8 mouse cellular contexts compared by ENCODE assay signal in the genomic region with DNA sequence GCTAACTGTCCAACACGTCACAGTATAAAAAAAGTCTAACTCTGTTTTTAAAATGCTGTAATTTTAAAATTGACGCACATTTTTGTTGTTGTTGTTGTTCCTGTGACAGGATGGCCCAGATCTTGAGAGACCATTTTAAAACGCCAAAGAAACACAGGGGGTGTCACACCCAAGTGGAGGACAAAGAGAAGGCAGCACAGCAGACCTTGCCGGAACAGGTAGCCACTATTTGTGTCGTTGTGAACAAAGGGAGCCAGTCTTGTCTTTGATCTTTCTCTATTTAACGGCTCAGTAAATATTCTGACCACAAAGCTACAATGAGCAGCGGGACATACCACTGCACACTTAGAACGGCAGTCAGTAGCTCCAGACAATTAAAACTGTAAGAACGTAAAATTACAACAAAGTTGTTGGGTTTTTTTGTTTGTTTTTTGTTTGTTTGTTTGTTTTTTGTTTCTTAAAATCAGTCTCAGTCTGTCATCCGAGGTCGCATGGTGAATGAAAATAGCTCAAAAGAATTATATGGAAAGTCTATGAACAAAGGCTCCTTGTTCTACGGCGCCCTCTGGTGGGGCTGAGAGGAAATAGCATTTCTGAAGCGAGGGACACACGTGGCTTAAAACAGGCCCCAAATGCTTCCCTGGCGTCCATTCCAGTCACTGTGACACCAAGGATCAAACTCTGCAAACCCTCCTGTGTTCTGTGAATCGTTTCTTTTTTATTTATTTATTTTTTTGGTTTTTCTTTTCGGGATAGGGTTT. TPM values are rescaled to one million over a fixed set of nuclear protein-coding genes. Genes with fewer than 3 reads are reported as not detected.
DNase-seq lines count a peak whose midpoint lies in the region; ATAC-seq lines count a peak whose summit lies in the region.

No protein-coding gene starts in this region.

- no peaks in the 10 kb centered on the region for H3K36me3 ChIP-seq in heart, embryonic 13.5 days
- H3K36me3 ChIP-seq in liver, embryonic 12.5 days: no peaks in the 10 kb centered on the region
- H3K36me3 ChIP-seq in stomach, embryonic 15.5 days: no peaks in the 10 kb centered on the region

- WGBS in heart, embryonic 13.5 days: 2% methylated on average over 18 of the region's 18 CpGs
- 3% methylated on average over 18 of the region's 18 CpGs for WGBS in liver, embryonic 12.5 days (ENCODE audit: insufficient replicate concordance)
- 3% methylated on average over 18 of the region's 18 CpGs for WGBS in stomach, embryonic 15.5 days

- H3K4me1 ChIP-seq in heart, embryonic 13.5 days: peaks cover 30% of the 10 kb centered on the region
- H3K4me1 ChIP-seq in liver, embryonic 12.5 days: peaks cover 10% of the 10 kb centered on the region; the same call in 1 of the 2 replicates
- peaks cover 21% of the 10 kb centered on the region for H3K4me1 ChIP-seq in stomach, embryonic 15.5 days

- ATAC-seq in erythroid progenitor cell, adult 5-6 weeks (replicated peaks; ENCODE audit: low FRiP score, poor library complexity, severe bottlenecking): peak; percentile 64
- no peak for ATAC-seq in heart, embryonic 13.5 days (ENCODE audit: extremely low read depth, insufficient number of reproducible peaks, low FRiP score, low TSS enrichment)
- 0 out of 2 replicates have a peak, but pooled peaks have one; percentile 53 for ATAC-seq in liver, embryonic 12.5 days
- peak; percentile 40 for ATAC-seq in stomach, embryonic 15.5 days (ENCODE audit: insufficient read depth, low FRiP score, low read depth)

- peak overlapping the region; percentile 72 for H3K9ac ChIP-seq in heart, embryonic 13.5 days
- peak overlapping the region; percentile 29; the same call in 1 of the 2 replicates for H3K9ac ChIP-seq in liver, embryonic 12.5 days
- H3K9ac ChIP-seq in stomach, embryonic 15.5 days: no peak overlapping the region

- no peaks in the 10 kb centered on the region for H3K9me3 ChIP-seq in heart, embryonic 13.5 days
- no peaks in the 10 kb centered on the region for H3K9me3 ChIP-seq in liver, embryonic 12.5 days (replicated peaks)
- no peaks in the 10 kb centered on the region for H3K9me3 ChIP-seq in stomach, embryonic 15.5 days

- peak overlapping the region; percentile 44 for H3K4me3 ChIP-seq in heart, embryonic 13.5 days
- H3K4me3 ChIP-seq in liver, embryonic 12.5 days: peak overlapping the region; percentile 37
- H3K4me3 ChIP-seq in stomach, embryonic 15.5 days (replicated peaks): peak overlapping the region; percentile 25

- H3K27me3 ChIP-seq in heart, embryonic 13.5 days (replicated peaks): peaks cover 25% of the 10 kb centered on the region
- peaks cover 15% of the 10 kb centered on the region for H3K27me3 ChIP-seq in liver, embryonic 12.5 days (replicated peaks)
- no peaks in the 10 kb centered on the region for H3K27me3 ChIP-seq in stomach, embryonic 15.5 days (replicated peaks)

- peak overlapping the region; percentile 74 for H3K4me2 ChIP-seq in heart, embryonic 13.5 days
- peak overlapping the region; percentile 68 for H3K4me2 ChIP-seq in liver, embryonic 12.5 days
- H3K4me2 ChIP-seq in stomach, embryonic 15.5 days: peak overlapping the region; percentile 64

- peak; percentile 85 to 86 for DNase-seq in B cell, adult 2 months
- DNase-seq in brain, adult 2 months (ENCODE audit: low read depth, low spot score): peak; percentile 90
- DNase-seq in kidney, postnatal 10 days: peak; percentile 88
- peak; percentile 65 to 73 for DNase-seq in natural killer cell, adult 2 months (ENCODE audit: low spot score in 2 of 2)

- H3K27ac ChIP-seq in heart, embryonic 13.5 days (replicated peaks): peak overlapping the region; percentile 43
- peak overlapping the region; percentile 42; the same call in 1 of the 2 replicates for H3K27ac ChIP-seq in liver, embryonic 12.5 days
- H3K27ac ChIP-seq in stomach, embryonic 15.5 days: peak overlapping the region; percentile 74

RNA-seq across cellular contexts. Expression of a gene that starts 16.7 kb away (rescaled TPM):
- not detected in 2 replicates for total RNA-seq in erythroid progenitor cell, adult 5-6 weeks (2015; ENCODE audit: low replicate concordance)
- total RNA-seq in erythroid progenitor cell, adult 5-6 weeks (2017; ENCODE audit: low replicate concordance): not detected in 2 replicates
- 0.83 and 1.3 TPM in 2 replicates for polyA plus RNA-seq in heart, embryonic 13.5 days (2015; fragmentation: Nextera tagmentation; extraction: Ambion mirVana)
- 0.08 and 0.15 TPM in 2 replicates for polyA plus RNA-seq in liver, embryonic 12.5 days (2016; fragmentation: Nextera tagmentation; extraction: Ambion mirVana)
- polyA plus RNA-seq in stomach, embryonic 15.5 days (2015; fragmentation: Nextera tagmentation; extraction: Ambion mirVana): 0.48 and 0.49 TPM in 2 replicates

RNA-seq across cellular contexts. Expression of a gene that starts 35.2 kb away (rescaled TPM):
- not detected in 2 replicates for total RNA-seq in erythroid progenitor cell, adult 5-6 weeks (2015; ENCODE audit: low replicate concordance)
- 0.53 TPM in 1 of 2 replicates, not detected in the other for total RNA-seq in erythroid progenitor cell, adult 5-6 weeks (2017; ENCODE audit: low replicate concordance)
- 0.13 and 0.25 TPM in 2 replicates for polyA plus RNA-seq in heart, embryonic 13.5 days (2015; fragmentation: Nextera tagmentation; extraction: Ambion mirVana)
- polyA plus RNA-seq in liver, embryonic 12.5 days (2016; fragmentation: Nextera tagmentation; extraction: Ambion mirVana): 0.04 and 0.12 TPM in 2 replicates
- polyA plus RNA-seq in stomach, embryonic 15.5 days (2015; fragmentation: Nextera tagmentation; extraction: Ambion mirVana): 0.55 and 0.57 TPM in 2 replicates
